Mouse (Mus musculus) CH12.LX (cell line): Measurements from ENCODE around the gene Znrd1as. TPM values are rescaled to one million over a fixed set of nuclear protein-coding genes. Genes with fewer than 3 reads are reported as not detected.
A peak's percentile ranks its signal among the peaks of the same experiment; 100 is the strongest.
"Not testable (repeated sequence)": the region's sequence is repeated elsewhere in the genome, so short reads cannot be mapped to it uniquely, and the experiment has no call there.

Experiments
- DNase-seq: peaks from one replicate; pipeline ENCODE4 v3.0.0-alpha.2; 2013; ENCODE audit errors: extremely low read depth
- H3K27ac ChIP-seq: 2 replicates; pipeline ENCODE4 v1.5.1; 2012; ENCODE audit warnings: low read depth, mild to moderate bottlenecking, control low read depth, moderate library complexity; ENCODE audit not compliant: insufficient read depth
- H3K27me3 ChIP-seq: replicated peaks from 2 replicates; pipeline ENCODE3; 2012; ENCODE audit warnings: inconsistent platforms
- H3K36me3 ChIP-seq, 2 experiments: replicated peaks in 1 of 2; 2 replicates each; pipeline versions ENCODE3 to v1.6.1; 2012; ENCODE audit warnings: inconsistent platforms in 1 of 2, low read length in 1 of 2, mild to moderate bottlenecking in 1 of 2, mixed read lengths in 1 of 2, moderate library complexity in 1 of 2; ENCODE audit not compliant: control insufficient read depth in 1 of 2, insufficient read depth in 1 of 2
- H3K4me1 ChIP-seq, 2 experiments: 2 replicates each; pipeline ENCODE4 v1.6.1; 2012; ENCODE audit warnings: inconsistent platforms in 1 of 2, moderate library complexity in 1 of 2; ENCODE audit not compliant: insufficient read depth in 2 of 2, control insufficient read depth in 1 of 2
- H3K4me2 ChIP-seq: 2 replicates; pipeline ENCODE4 v1.6.1; 2012; ENCODE audit warnings: low read depth, mild to moderate bottlenecking, control low read depth; ENCODE audit not compliant: poor library complexity, insufficient read depth, severe bottlenecking
- H3K4me3 ChIP-seq, 3 experiments: fragments of 150-350 bp in 1 of 3; sonication (generic) in 1 of 3; replicated peaks in 1 of 3; 2 replicates each; pipeline versions ENCODE3 to v1.5.1; 2011 to 2012; ENCODE audit warnings: low read depth in 2 of 3, low read length in 2 of 3, mild to moderate bottlenecking in 2 of 3, moderate library complexity in 2 of 3, control low read depth in 1 of 3, improper control_type of control experiment in 1 of 3, inconsistent platforms in 1 of 3, mixed read lengths in 1 of 3; ENCODE audit not compliant: poor library complexity in 1 of 3
- H3K79me2 ChIP-seq: replicated peaks from 2 replicates; pipeline ENCODE4 v1.6.1; 2012; ENCODE audit warnings: mild to moderate bottlenecking, moderate library complexity; ENCODE audit not compliant: control insufficient read depth, poor library complexity, insufficient read depth, severe bottlenecking; ENCODE audit errors: extremely low read depth
- H3K9ac ChIP-seq: 2 replicates; pipeline ENCODE4 v1.6.1; 2012; ENCODE audit warnings: low read depth, mild to moderate bottlenecking, control low read depth, moderate library complexity; ENCODE audit not compliant: insufficient read depth
- H3K9me3 ChIP-seq: replicated peaks from 2 replicates; pipeline ENCODE3; 2012; ENCODE audit warnings: low read length, inconsistent platforms, mixed read lengths
- BHLHE40 ChIP-seq: IDR thresholded peaks from 2 replicates; pipeline ENCODE4 v1.6.1; 2011; ENCODE audit warnings: mild to moderate bottlenecking, low read depth, low read length, improper control_type of control experiment
- CHD1 ChIP-seq: IDR thresholded peaks from 2 replicates; pipeline ENCODE4 v1.6.1; 2012; ENCODE audit warnings: low read depth, low read length, improper control_type of control experiment, inconsistent platforms
- CTCF ChIP-seq, 2 experiments: IDR thresholded peaks in 1 of 2; conservative IDR thresholded peaks in 1 of 2; 2 replicates each; pipeline ENCODE4 v1.5.1; 2011 to 2012; ENCODE audit warnings: low read depth in 2 of 2, low read length in 2 of 2, improper control_type of control experiment in 1 of 2, inconsistent platforms in 1 of 2, mild to moderate bottlenecking in 1 of 2, moderate library complexity in 1 of 2
- ELF1 ChIP-seq: IDR thresholded peaks from 2 replicates; pipeline ENCODE4 v1.6.1; 2014; ENCODE audit warnings: low read depth, mild to moderate bottlenecking, inconsistent platforms, low read length, improper control_type of control experiment
- EP300 ChIP-seq: IDR thresholded peaks from 2 replicates; pipeline ENCODE4 v1.6.1; 2011; ENCODE audit warnings: low read length, improper control_type of control experiment
- HCFC1 ChIP-seq: IDR thresholded peaks from 2 replicates; pipeline ENCODE4 v1.6.1; 2012; ENCODE audit warnings: low read depth, mild to moderate bottlenecking, inconsistent platforms, low read length, improper control_type of control experiment
- JUN ChIP-seq: IDR thresholded peaks from 2 replicates; pipeline ENCODE4 v1.6.1; 2011; ENCODE audit warnings: low read depth, mild to moderate bottlenecking, low read length, improper control_type of control experiment, moderate library complexity; ENCODE audit not compliant: insufficient read depth
- MAFK ChIP-seq: IDR thresholded peaks from 2 replicates; pipeline ENCODE4 v1.6.1; 2011; ENCODE audit warnings: low read length, improper control_type of control experiment; ENCODE audit not compliant: insufficient replicate concordance
- MEF2A ChIP-seq: IDR thresholded peaks from 2 replicates; pipeline ENCODE4 v1.6.1; 2014; ENCODE audit warnings: low read depth, mild to moderate bottlenecking, inconsistent platforms, low read length, improper control_type of control experiment, borderline replicate concordance
- MXI1 ChIP-seq: IDR thresholded peaks from 2 replicates; pipeline ENCODE4 v1.6.1; 2011; ENCODE audit warnings: mild to moderate bottlenecking, low read depth, low read length, improper control_type of control experiment
- NRF1 ChIP-seq: IDR thresholded peaks from 2 replicates; pipeline ENCODE4 v1.6.1; 2014; ENCODE audit warnings: low read depth, mild to moderate bottlenecking, inconsistent platforms, low read length, improper control_type of control experiment, moderate library complexity
- PAX5 ChIP-seq: IDR thresholded peaks from 2 replicates; pipeline ENCODE4 v1.6.1; 2012; ENCODE audit warnings: low read length, inconsistent platforms, mixed read lengths
- POLR2A ChIP-seq: IDR thresholded peaks from 2 replicates; pipeline ENCODE4 v1.6.1; 2011; ENCODE audit warnings: low read depth, mild to moderate bottlenecking, improper control_type of control experiment, low read length
- POLR2AphosphoS2 ChIP-seq: IDR thresholded peaks from 2 replicates; pipeline ENCODE4 v1.6.1; 2011; ENCODE audit warnings: low read depth, low read length, improper control_type of control experiment
- SMC3 ChIP-seq: IDR thresholded peaks from 2 replicates; pipeline ENCODE4 v1.6.1; 2011; ENCODE audit warnings: low read depth, low read length, improper control_type of control experiment
- TBP ChIP-seq: conservative IDR thresholded peaks from 2 replicates; pipeline ENCODE4 v1.6.1; 2011; ENCODE audit warnings: low read depth, low read length, improper control_type of control experiment
- TCF12 ChIP-seq: IDR thresholded peaks from 2 replicates; pipeline ENCODE4 v1.6.1; 2014; ENCODE audit warnings: low read depth, mild to moderate bottlenecking, inconsistent platforms, low read length, improper control_type of control experiment
- USF2 ChIP-seq: conservative IDR thresholded peaks from 2 replicates; pipeline ENCODE4 v1.6.1; 2011; ENCODE audit warnings: low read depth, low read length, improper control_type of control experiment
- ZC3H11A ChIP-seq: IDR thresholded peaks from 2 replicates; pipeline ENCODE4 v1.6.1; 2012; ENCODE audit warnings: low read depth, mild to moderate bottlenecking, inconsistent platforms, low read length, improper control_type of control experiment
- ZKSCAN1 ChIP-seq: IDR thresholded peaks from 2 replicates; pipeline ENCODE4 v1.6.1; 2012; ENCODE audit warnings: low read depth, inconsistent platforms, low read length, improper control_type of control experiment, borderline replicate concordance
- ZNF384 ChIP-seq: IDR thresholded peaks from 2 replicates; pipeline ENCODE4 v1.6.1; 2012; ENCODE audit warnings: low read depth, low read length, improper control_type of control experiment, inconsistent platforms
- dilution Hi-C: fragments of 300-500 bp; cut with MboI; formaldehyde crosslinking; loops from 2 replicates; pipeline ENCODE4 v1.14.3; 2020; ENCODE audit warnings: low sequenced_read_pairs; ENCODE audit not compliant: extremely low pct_unique_long_range_greater_than_20kb, extremely low pct_ligation_motif_present
- in situ Hi-C: fragments of 300-500 bp; cut with MboI; formaldehyde crosslinking; loops from 3 replicates; pipeline ENCODE4 v1.14.3; 2019; ENCODE audit warnings: low sequenced_read_pairs, low pct_ligation_motif_present, low pct_unique_long_range_greater_than_20kb, mixed read lengths
- polyA plus RNA-seq: library from polyadenylated mRNA; unstranded; fragments of >175 nt; gene quantifications from 2 replicates; pipeline ENCODE4 v1.2.1, GENCODE M21; 2012; ENCODE audit warnings: low read depth; ENCODE audit not compliant: insufficient read length
- total RNA-seq, 2 experiments: library from RNA; depleted of rRNA; stranded (reverse); fragments of 300-350 nt in 1 of 2; fragments of >200 nt in 1 of 2; gene quantifications; 2 replicates each; pipeline ENCODE4 v1.2.3; 2012 to 2014

Znrd1as gene
- total and polyA plus RNA-seq, 3 experiments = 8.1 to 9.3 (median 8.5) TPM

GRCm38 (mm10) chr17:36990630-36991029 lies 32.2 kb downstream of the Znrd1as start:
- H3K36me3 ChIP-seq, H3K9me3 ChIP-seq, H3K27me3 ChIP-seq, H3K4me3 ChIP-seq, H3K79me2 ChIP-seq, DNase-seq, H3K4me2 ChIP-seq, dilution Hi-C loops, H3K9ac ChIP-seq, H3K27ac ChIP-seq: not testable (repeated sequence)
- in situ Hi-C loops = loop anchor here (10.0 kb wide), 1 partner anchor 76 kb away; no protein-coding TSS in a partner anchor
- H3K4me1 ChIP-seq = peaks cover 3 to 38% of the 10 kb centered on the region in 2 experiments; a peak in 2 of 4 replicates
- TF ChIP-seq CTCF (conservative IDR thresholded peaks at IDR 0.05 in 1 of 2, IDR thresholded peaks at IDR 0.05 in 1 of 2; ENCODE audit: low read depth in 2 of 2, low read length in 2 of 2) (peak in 1 of 2 experiments; percentile 13; a peak in 1 of 4 replicates), ZNF384 (0 out of 2 replicates have a peak, but pooled peaks have one; percentile 3)

DNA sequence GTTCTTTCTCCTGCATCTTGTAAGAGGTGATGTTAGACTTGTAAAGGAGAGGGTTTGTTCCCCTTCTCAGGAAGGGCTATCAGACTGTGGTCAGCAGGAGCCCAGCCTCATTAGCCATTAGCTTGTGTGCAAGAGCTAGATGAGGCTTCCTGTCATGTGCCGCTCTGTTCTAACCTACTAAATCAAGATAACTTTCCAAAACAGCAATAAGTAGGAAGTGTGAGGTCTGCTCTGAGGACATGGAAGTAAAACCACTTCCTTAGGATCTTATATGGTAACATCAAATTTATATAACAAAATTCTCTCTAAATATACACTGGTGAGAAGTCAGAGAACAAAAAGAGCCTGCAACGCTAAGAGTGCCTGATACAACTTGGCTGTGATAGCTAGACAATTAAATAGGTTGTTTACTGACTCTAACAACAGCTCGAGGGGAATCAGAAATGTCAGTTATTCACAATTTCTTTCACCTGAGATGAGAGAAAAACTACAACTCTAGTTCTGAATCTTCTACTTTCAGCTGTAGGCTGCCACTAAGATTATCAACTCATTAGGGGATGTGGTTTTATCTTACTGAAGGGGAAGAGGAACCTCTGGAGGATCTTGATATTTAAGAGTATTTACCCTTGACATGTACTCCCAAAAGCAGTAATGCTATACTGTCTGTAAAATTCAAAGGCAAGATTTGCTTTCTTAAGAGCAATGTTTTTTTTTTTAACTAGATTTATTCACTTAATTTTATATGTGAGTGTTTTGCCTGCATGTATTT lies 34.1 kb downstream of the Znrd1as start:
- Histone ChIP-seq H3K4me1 (peaks cover 3 to 43% of the 10 kb centered on the region in 2 experiments; a peak in 2 of 4 replicates), H3K9ac (peak overlapping the region; percentile 23; the same call in 1 of the 2 replicates), H3K27ac (no peak overlapping the region), H3K4me2 (peak overlapping the region; percentile 32; the same call in 1 of the 2 replicates), H3K79me2 (no peaks in the 10 kb centered on the region), H3K36me3 (peaks cover 0 to 4% of the 10 kb centered on the region in 2 experiments), H3K9me3 (no peaks in the 10 kb centered on the region), H3K27me3 (no peaks in the 10 kb centered on the region), H3K4me3 (peak overlapping the region in 1 of 3 experiments; percentile 8)
- DNase-seq = no peak
- in situ Hi-C loops = loop anchor here (10.0 kb wide), 1 partner anchor 78 kb away; no protein-coding TSS in a partner anchor
- TF ChIP-seq USF2 (no peak), MEF2A (peak; percentile 30; the same call in 1 of the 2 replicates), EP300 (0 out of 2 replicates have a peak, but pooled peaks have one; percentile 22), BHLHE40 (peak; percentile 80), CHD1 (no peak), ELF1 (0 out of 2 replicates have a peak, but pooled peaks have one; percentile 14), MAFK (no peak), ZNF384 (no peak)
- dilution Hi-C loops = no loop called here

GRCm38 (mm10) chr17:36993770-36994325 lies 35.5 kb downstream of the Znrd1as start:
- peak overlapping the region; percentile 92 for H3K27ac ChIP-seq
- peaks cover 3 to 43% of the 10 kb centered on the region in 2 experiments; a peak in 2 of 4 replicates for H3K4me1 ChIP-seq
- peak overlapping the region; percentile 28 to 49 (median 46) for H3K4me3 ChIP-seq
- H3K27me3 ChIP-seq = no peaks in the 10 kb centered on the region
- in situ Hi-C loops (loop anchor here (10.0 kb wide), 1 partner anchor 79 kb away; no protein-coding TSS in a partner anchor), dilution Hi-C loops (no loop called here)
- no peaks in the 10 kb centered on the region for H3K79me2 ChIP-seq
- H3K9me3 ChIP-seq = no peaks in the 10 kb centered on the region
- peak overlapping the region; percentile 53; the same call in 1 of the 2 replicates for H3K9ac ChIP-seq
- DNase-seq = peak; percentile 86
- peak overlapping the region; percentile 48 for H3K4me2 ChIP-seq
- H3K36me3 ChIP-seq = peaks cover 0 to under 1% of the 10 kb centered on the region in 2 experiments
- no peak for TF ChIP-seq ZKSCAN1
- peak; percentile 51 for TF ChIP-seq EP300
- peak; percentile 65 for TF ChIP-seq TCF12
- no peak for TF ChIP-seq SMC3
- peak; percentile 34; the same call in 1 of the 2 replicates for TF ChIP-seq NRF1
- TF ChIP-seq JUN = no peak; the same call in 1 of the 2 replicates
- peak; percentile 95 for TF ChIP-seq MEF2A
- TF ChIP-seq TBP = no peak; the same call in 1 of the 2 replicates
- TF ChIP-seq MXI1 = no peak
- TF ChIP-seq HCFC1 = no peak
- no peak for TF ChIP-seq ZC3H11A
- peak; percentile 46 for TF ChIP-seq POLR2A
- no peak for TF ChIP-seq PAX5
- 0 out of 2 replicates have a peak, but pooled peaks have one; percentile 11 for TF ChIP-seq BHLHE40
- no peak for TF ChIP-seq USF2
- TF ChIP-seq POLR2AphosphoS2 = no peak
